Mouse (Mus musculus): ENCODE results near the gene Supt16. TPM values are rescaled to one million over a fixed set of nuclear protein-coding genes. Genes with fewer than 3 reads are reported as not detected.

Supt16 gene
- polyA plus RNA-seq, 1 experiment from 2014 or later, result 91.2 TPM

- DNase-seq (ENCODE audit: low spot score) (no peak), ATAC-seq (replicated peaks; ENCODE audit: insufficient number of reproducible peaks, low FRiP score, low TSS enrichment, low read depth) (no peak)
- H3K4me2 ChIP-seq (ENCODE audit: low read depth, low read length), result no peak overlapping the region
- H3K27ac ChIP-seq (replicated peaks; ENCODE audit: low read depth, low read length), result no peak overlapping the region
- H3K4me1 ChIP-seq (ENCODE audit: control insufficient read depth, insufficient read depth, low read length), result no peaks in the 10 kb centered on the region
- no peaks in the 10 kb centered on the region for H3K9me3 ChIP-seq (replicated peaks; ENCODE audit: control insufficient read depth, low read length)
- no peaks in the 10 kb centered on the region for H3K36me3 ChIP-seq (replicated peaks; ENCODE audit: control insufficient read depth, insufficient read depth, low read depth, low read length)
- 73% methylated on average over 16 of the region's 16 CpGs for WGBS
- no peak overlapping the region for H3K4me3 ChIP-seq (ENCODE audit: low read depth, low read length)
- no peaks in the 10 kb centered on the region for H3K27me3 ChIP-seq (ENCODE audit: control insufficient read depth, insufficient read depth, low read length)
- no peak overlapping the region for H3K9ac ChIP-seq (replicated peaks; ENCODE audit: low read length)
These were observed 55.6 kb downstream of the Supt16 start for GRCm38 (mm10) chr14:52141445-52142127.

DNA sequence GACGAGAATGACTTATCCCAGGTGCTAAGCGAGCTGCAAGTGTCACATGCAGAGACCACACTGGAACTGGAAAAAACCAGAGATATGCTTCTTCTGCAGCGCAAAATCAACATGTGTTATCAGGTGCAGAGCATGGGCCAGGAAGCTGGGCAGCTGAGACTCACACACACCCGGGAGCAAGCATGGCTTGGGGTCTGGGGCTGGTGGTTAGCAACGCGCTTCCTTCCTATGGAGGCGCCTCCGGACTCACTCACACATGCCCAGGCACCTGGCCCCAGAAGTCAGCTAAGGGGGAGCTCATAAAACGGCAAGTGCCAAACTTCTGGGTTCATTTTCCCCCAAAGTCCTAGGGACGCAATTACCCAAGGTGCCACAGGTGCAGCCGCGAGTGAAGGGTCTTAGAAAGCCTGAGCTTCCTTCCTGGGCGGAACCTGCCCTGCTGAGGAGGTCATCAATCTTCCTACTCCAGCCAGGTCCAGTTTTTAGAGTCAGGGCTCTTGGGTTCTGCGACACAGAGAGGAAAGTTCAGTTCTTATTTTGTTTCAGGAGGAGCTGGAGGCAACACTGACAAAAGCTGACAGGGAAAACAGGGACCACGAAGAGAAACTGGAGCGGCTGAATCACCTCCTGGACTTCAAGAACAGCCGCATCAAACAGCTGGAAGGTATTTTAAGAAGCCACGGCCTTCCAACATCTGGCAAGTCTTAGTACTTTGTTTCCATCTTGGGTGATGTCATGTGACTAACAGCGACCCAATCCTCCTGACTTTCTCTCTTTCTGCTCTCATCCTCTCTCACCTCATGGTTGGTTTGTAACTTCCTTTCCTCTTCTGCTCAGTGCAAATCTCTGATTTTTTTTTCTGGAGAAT is 56.4 kb downstream of the Supt16 start:
- H3K9me3 ChIP-seq (replicated peaks; ENCODE audit: control insufficient read depth, low read length), result no peaks in the 10 kb centered on the region
- no peaks in the 10 kb centered on the region for H3K36me3 ChIP-seq (replicated peaks; ENCODE audit: control insufficient read depth, insufficient read depth, low read depth, low read length)
- H3K4me3 ChIP-seq (ENCODE audit: low read depth, low read length), result no peak overlapping the region
- DNase-seq (ENCODE audit: low spot score) (peak; percentile 70), ATAC-seq (replicated peaks; ENCODE audit: insufficient number of reproducible peaks, low FRiP score, low TSS enrichment, low read depth) (0 out of 2 replicates have a peak, but pooled peaks have one; percentile 42)
- H3K4me1 ChIP-seq (ENCODE audit: control insufficient read depth, insufficient read depth, low read length), result no peaks in the 10 kb centered on the region
- 55% methylated on average over 19 of the region's 19 CpGs for WGBS
- no peak overlapping the region for H3K4me2 ChIP-seq (ENCODE audit: low read depth, low read length)
- H3K9ac ChIP-seq (replicated peaks; ENCODE audit: low read length), result no peak overlapping the region
- no peaks in the 10 kb centered on the region for H3K27me3 ChIP-seq (ENCODE audit: control insufficient read depth, insufficient read depth, low read length)
- H3K27ac ChIP-seq (replicated peaks; ENCODE audit: low read depth, low read length), result no peak overlapping the region

- 88% methylated on average over 5 of the region's 5 CpGs for WGBS
- no peak overlapping the region for H3K4me3 ChIP-seq (ENCODE audit: low read depth, low read length)
- no peaks in the 10 kb centered on the region for H3K4me1 ChIP-seq (ENCODE audit: control insufficient read depth, insufficient read depth, low read length)
- H3K4me2 ChIP-seq (ENCODE audit: low read depth, low read length), result no peak overlapping the region
- H3K9ac ChIP-seq (replicated peaks; ENCODE audit: low read length), result no peak overlapping the region
- no peaks in the 10 kb centered on the region for H3K9me3 ChIP-seq (replicated peaks; ENCODE audit: control insufficient read depth, low read length)
- H3K36me3 ChIP-seq (replicated peaks; ENCODE audit: control insufficient read depth, insufficient read depth, low read depth, low read length), result no peaks in the 10 kb centered on the region
- no peaks in the 10 kb centered on the region for H3K27me3 ChIP-seq (ENCODE audit: control insufficient read depth, insufficient read depth, low read length)
- ATAC-seq (replicated peaks; ENCODE audit: insufficient number of reproducible peaks, low FRiP score, low TSS enrichment, low read depth), result no peak
- no peak overlapping the region for H3K27ac ChIP-seq (replicated peaks; ENCODE audit: low read depth, low read length)
- DNase-seq (ENCODE audit: low spot score), result no peak
These were observed 63.6 kb downstream of the Supt16 start for GRCm38 (mm10) chr14:52133584-52133983.

DNA sequence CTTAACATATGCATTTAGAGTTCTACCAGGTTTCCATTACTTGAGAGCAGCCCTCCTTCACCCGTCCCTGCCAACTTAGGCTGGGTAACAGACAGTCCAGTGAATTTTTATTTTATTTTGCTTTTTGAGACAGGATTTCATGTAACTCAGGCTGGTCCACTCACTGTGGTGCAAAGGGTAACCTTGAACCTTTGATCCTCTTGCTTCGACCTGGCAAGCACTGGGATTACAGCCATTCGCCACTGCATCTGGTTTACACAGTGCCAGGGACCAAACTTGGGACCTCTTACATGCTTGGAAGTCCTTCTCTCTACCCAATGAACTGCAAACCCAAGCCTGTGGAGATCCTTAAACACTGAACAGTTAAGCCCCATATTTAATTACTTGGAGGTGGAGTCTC is 72.6 kb downstream of the Supt16 start:
- H3K27me3 ChIP-seq (ENCODE audit: control insufficient read depth, insufficient read depth, low read length), result no peaks in the 10 kb centered on the region
- H3K36me3 ChIP-seq (replicated peaks; ENCODE audit: control insufficient read depth, insufficient read depth, low read depth, low read length), result no peaks in the 10 kb centered on the region
- no peak overlapping the region for H3K4me3 ChIP-seq (ENCODE audit: low read depth, low read length)
- ATAC-seq (replicated peaks; ENCODE audit: insufficient number of reproducible peaks, low FRiP score, low TSS enrichment, low read depth), result no peak
- no peak overlapping the region for H3K27ac ChIP-seq (replicated peaks; ENCODE audit: low read depth, low read length)
- no peak overlapping the region for H3K4me2 ChIP-seq (ENCODE audit: low read depth, low read length)
- no peaks in the 10 kb centered on the region for H3K9me3 ChIP-seq (replicated peaks; ENCODE audit: control insufficient read depth, low read length)
- 89% methylated on average over 3 of the region's 3 CpGs for WGBS
- no peaks in the 10 kb centered on the region for H3K4me1 ChIP-seq (ENCODE audit: control insufficient read depth, insufficient read depth, low read length)
- no peak for DNase-seq (ENCODE audit: low spot score)
- H3K9ac ChIP-seq (replicated peaks; ENCODE audit: low read length), result no peak overlapping the region

- 20% methylated on average over 4 of the region's 4 CpGs for WGBS
- Histone ChIP-seq H3K9me3 (replicated peaks; ENCODE audit: control insufficient read depth, low read length) (no peaks in the 10 kb centered on the region), H3K4me1 (ENCODE audit: control insufficient read depth, insufficient read depth, low read length) (no peaks in the 10 kb centered on the region), H3K36me3 (replicated peaks; ENCODE audit: control insufficient read depth, insufficient read depth, low read depth, low read length) (no peaks in the 10 kb centered on the region), H3K27ac (replicated peaks; ENCODE audit: low read depth, low read length) (no peak overlapping the region), H3K27me3 (ENCODE audit: control insufficient read depth, insufficient read depth, low read length) (no peaks in the 10 kb centered on the region), H3K4me2 (ENCODE audit: low read depth, low read length) (no peak overlapping the region), H3K4me3 (ENCODE audit: low read depth, low read length) (no peak overlapping the region), H3K9ac (replicated peaks; ENCODE audit: low read length) (no peak overlapping the region)
- ATAC-seq (replicated peaks; ENCODE audit: insufficient number of reproducible peaks, low FRiP score, low TSS enrichment, low read depth) (no peak), DNase-seq (ENCODE audit: low spot score) (peak; percentile 86)
These were observed 73.3 kb downstream of the Supt16 start for GRCm38 (mm10) chr14:52123918-52124317.

DNA sequence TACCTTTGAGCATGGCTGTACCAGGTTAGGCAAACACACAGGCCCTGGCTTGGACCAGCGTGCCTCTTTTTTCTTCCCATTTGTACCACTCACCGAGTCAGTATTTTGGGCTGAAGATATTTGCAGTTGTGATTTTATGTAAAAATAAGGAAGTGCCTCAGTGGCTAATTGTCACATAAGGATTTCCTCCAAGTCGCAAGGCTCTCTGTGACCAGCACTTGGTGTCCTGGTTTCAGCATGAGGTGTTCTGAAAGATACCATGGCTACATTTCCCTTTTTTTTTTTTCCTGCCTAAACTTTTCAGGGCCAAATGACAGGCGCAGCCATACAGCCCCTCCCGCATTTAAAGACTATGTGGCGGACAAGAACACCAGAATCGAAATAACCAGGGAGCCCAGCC is 77.0 kb downstream of the Supt16 start:
- Histone ChIP-seq H3K9ac (replicated peaks; ENCODE audit: low read length) (0 out of 2 replicates have a peak overlapping the region, but pooled peaks have one; percentile 83), H3K36me3 (replicated peaks; ENCODE audit: control insufficient read depth, insufficient read depth, low read depth, low read length) (no peaks in the 10 kb centered on the region), H3K4me2 (ENCODE audit: low read depth, low read length) (peak overlapping the region; percentile 96), H3K27me3 (ENCODE audit: control insufficient read depth, insufficient read depth, low read length) (no peaks in the 10 kb centered on the region), H3K9me3 (replicated peaks; ENCODE audit: control insufficient read depth, low read length) (no peaks in the 10 kb centered on the region), H3K4me3 (ENCODE audit: low read depth, low read length) (no peak overlapping the region), H3K27ac (replicated peaks; ENCODE audit: low read depth, low read length) (no peak overlapping the region), H3K4me1 (ENCODE audit: control insufficient read depth, insufficient read depth, low read length) (no peaks in the 10 kb centered on the region)
- ATAC-seq (replicated peaks; ENCODE audit: insufficient number of reproducible peaks, low FRiP score, low TSS enrichment, low read depth) (no peak), DNase-seq (ENCODE audit: low spot score) (no peak)
- WGBS, result 61% methylated on average over 7 of the region's 7 CpGs

GRCm38 (mm10) chr14:52118823-52119608 is 78.2 kb downstream of the Supt16 start:
- Histone ChIP-seq H3K4me1 (ENCODE audit: control insufficient read depth, insufficient read depth, low read length) (no peaks in the 10 kb centered on the region), H3K27me3 (ENCODE audit: control insufficient read depth, insufficient read depth, low read length) (no peaks in the 10 kb centered on the region), H3K9ac (replicated peaks; ENCODE audit: low read length) (peak overlapping the region; percentile 83), H3K27ac (replicated peaks; ENCODE audit: low read depth, low read length) (peak overlapping the region; percentile 70), H3K36me3 (replicated peaks; ENCODE audit: control insufficient read depth, insufficient read depth, low read depth, low read length) (no peaks in the 10 kb centered on the region), H3K4me3 (ENCODE audit: low read depth, low read length) (peak overlapping the region; percentile 53), H3K4me2 (ENCODE audit: low read depth, low read length) (peak overlapping the region; percentile 96), H3K9me3 (replicated peaks; ENCODE audit: control insufficient read depth, low read length) (no peaks in the 10 kb centered on the region)
- under 1% methylated on average over 38 of the region's 38 CpGs for WGBS
- ATAC-seq (replicated peaks; ENCODE audit: insufficient number of reproducible peaks, low FRiP score, low TSS enrichment, low read depth) (peak; percentile 81), DNase-seq (ENCODE audit: low spot score) (peak; percentile 81)
